Mouse (Mus musculus) liver, embryonic 14.5 days (tissue): Measurements from ENCODE around the gene Mpeg1. TPM values are rescaled to one million over a fixed set of nuclear protein-coding genes. Genes with fewer than 3 reads are reported as not detected.

Experiments
- ATAC-seq: fragments of 200-750 bp; cut with Nextera tagmentation; 2 replicates; pipeline ENCODE4 v1.8.0; 2017; ENCODE audit warnings: moderate number of reproducible peaks, mild to moderate bottlenecking, moderate library complexity; ENCODE audit not compliant: insufficient read depth
- DNase-seq, 3 experiments: peaks; one replicate each; pipeline ENCODE4 v3.0.0-alpha.2; 2012 to 2013; ENCODE audit warnings: low read depth in 3 of 3, low spot score in 3 of 3
- H3K27ac ChIP-seq: fragments of 300-500 bp; sonication (generic); 2 replicates; pipeline ENCODE4 v1.5.1; 2014; ENCODE audit warnings: moderate library complexity, mild to moderate bottlenecking, control low read depth, inconsistent platforms
- H3K27me3 ChIP-seq: fragments of 300-500 bp; sonication (generic); 2 replicates; pipeline ENCODE4 v1.6.1; 2014; ENCODE audit warnings: mild to moderate bottlenecking, low read length, moderate library complexity; ENCODE audit not compliant: control insufficient read depth, insufficient read depth
- H3K36me3 ChIP-seq: fragments of 300-500 bp; sonication (generic); replicated peaks from 2 replicates; pipeline ENCODE4 v1.6.1; 2014; ENCODE audit warnings: low read depth; ENCODE audit not compliant: control insufficient read depth, insufficient read depth
- H3K4me1 ChIP-seq, 2 experiments: fragments of 200-500 bp in 1 of 2; fragments of 300-500 bp in 1 of 2; sonication (generic) in 1 of 2; replicated peaks; 2 replicates each; pipeline ENCODE4 v1.6.1; 2012 to 2014; ENCODE audit warnings: antibody characterized with exemption in 1 of 2, inconsistent platforms in 1 of 2, low read length in 1 of 2; ENCODE audit not compliant: control insufficient read depth in 2 of 2, insufficient read depth in 2 of 2
- H3K4me2 ChIP-seq: fragments of 300-500 bp; sonication (generic); 2 replicates; pipeline ENCODE4 v1.6.1; 2014; ENCODE audit warnings: low read depth, mild to moderate bottlenecking, control low read depth, moderate library complexity
- H3K4me3 ChIP-seq, 2 experiments: fragments of 200-500 bp in 1 of 2; fragments of 300-500 bp in 1 of 2; sonication (generic) in 1 of 2; 2 replicates each; pipeline ENCODE4 v1.5.1; 2012 to 2014; ENCODE audit warnings: low read depth in 2 of 2, low read length in 2 of 2, mild to moderate bottlenecking in 2 of 2, control low read depth in 1 of 2, inconsistent platforms in 1 of 2, moderate library complexity in 1 of 2; ENCODE audit not compliant: insufficient read depth in 1 of 2
- H3K9ac ChIP-seq: fragments of 300-500 bp; sonication (generic); replicated peaks from 2 replicates; pipeline ENCODE4 v1.6.1; 2014; ENCODE audit warnings: mild to moderate bottlenecking, control low read depth, moderate library complexity
- H3K9me3 ChIP-seq: fragments of 300-500 bp; sonication (generic); 2 replicates; pipeline ENCODE4 v1.6.1; 2016; ENCODE audit warnings: low read length, mixed read lengths; ENCODE audit not compliant: control insufficient read depth
- CTCF ChIP-seq: IDR thresholded peaks from 2 replicates; pipeline ENCODE4 v1.5.1; 2016; ENCODE audit warnings: antibody characterized with exemption, low read depth, control low read depth
- EP300 ChIP-seq: IDR thresholded peaks from 2 replicates; pipeline ENCODE4 v1.6.1; 2016; ENCODE audit warnings: antibody characterized with exemption, low read depth
- WGBS: fragments of 180-500 bp; shearing (Covaris S2); extraction: QIAGEN DNeasy Blood & Tissue Kit; methylation state at CpG from one replicate; pipeline ENCODE4 v1.1.7; 2014; ENCODE audit not compliant: insufficient replicate concordance; 5-methylcytosine and 5-hydroxymethylcytosine counted together
- polyA plus RNA-seq, 2 experiments: library from polyadenylated mRNA; depleted of rRNA in 1 of 2; stranded (reverse) in 1 of 2; unstranded in 1 of 2; fragments of >200 nt; fragmentation: Nextera tagmentation in 1 of 2; extraction: Ambion mirVana in 1 of 2; gene quantifications; 2 replicates each; pipeline versions ENCODE4 v1.2.1 to v1.2.3; 2012 to 2014

The Mpeg1 gene
- polyA plus RNA-seq, 2 experiments = 2.0 to 5.9 TPM

DNA sequence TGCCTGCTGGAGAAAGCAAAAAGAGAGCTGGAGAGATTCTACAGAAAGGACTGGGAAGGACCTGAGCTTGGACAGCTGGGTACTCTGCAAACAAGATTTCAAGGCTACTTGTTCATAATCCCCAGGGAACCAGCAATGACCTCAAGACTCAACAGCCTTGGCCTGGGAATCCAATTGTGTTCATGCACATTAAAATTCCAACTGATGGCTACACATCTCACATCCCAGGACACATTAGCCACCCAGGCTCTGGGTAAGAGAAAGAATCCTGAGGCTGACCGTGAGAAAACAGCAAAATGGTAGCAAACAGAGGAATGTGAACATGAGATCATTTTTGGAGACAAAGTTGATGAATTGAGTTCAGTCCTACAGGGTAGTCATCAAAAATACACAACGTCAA, 35.7 kb downstream of the Mpeg1 start:
- WGBS = 60% methylated on average over 2 of the region's 2 CpGs

DNA sequence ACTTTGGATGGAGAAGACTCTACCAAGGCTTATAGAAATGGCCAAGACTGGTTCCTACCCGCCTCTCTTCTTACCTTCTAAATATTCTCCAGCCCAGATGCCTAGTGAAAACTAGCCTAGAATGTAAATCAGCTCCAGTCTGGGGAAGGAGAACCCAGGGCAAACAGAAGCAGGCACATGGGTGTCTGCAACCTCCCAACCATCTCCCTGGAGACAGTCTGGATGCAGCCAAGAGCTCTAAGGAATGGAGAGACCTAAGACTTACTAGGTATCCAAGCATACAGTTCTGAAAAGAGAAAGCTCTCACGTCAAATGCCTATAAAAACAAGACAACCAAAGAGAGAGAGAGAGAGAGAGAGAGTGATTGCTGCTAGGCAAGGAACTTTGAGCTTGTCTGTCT, 37.3 kb downstream of the Mpeg1 start:
- Histone ChIP-seq H3K27me3 (peaks cover 11% of the 10 kb centered on the region), H3K9me3 (no peaks in the 10 kb centered on the region), H3K4me1 (no peaks in the 10 kb centered on the region; a peak in 1 of 4 replicates), H3K4me3 (no peak overlapping the region), H3K36me3 (no peaks in the 10 kb centered on the region), H3K9ac (no peak overlapping the region), H3K27ac (no peak overlapping the region), H3K4me2 (no peak overlapping the region)
- TF ChIP-seq EP300 (no peak), CTCF (no peak)
- ATAC-seq (no peak), DNase-seq (no peak)
- 47% methylated on average over 2 of the region's 2 CpGs for WGBS

More for the DNA sequence above, 35.7 kb downstream of the Mpeg1 start:
- H3K27ac ChIP-seq = no peak overlapping the region
- DNase-seq = no peak
- H3K4me3 ChIP-seq = no peak overlapping the region
- no peak overlapping the region for H3K9ac ChIP-seq
- ATAC-seq = no peak
- peaks cover 7% of the 10 kb centered on the region for H3K27me3 ChIP-seq
- TF ChIP-seq EP300 = no peak
- no peak for TF ChIP-seq CTCF
- no peaks in the 10 kb centered on the region for H3K9me3 ChIP-seq
- H3K4me1 ChIP-seq = no peaks in the 10 kb centered on the region; a peak in 1 of 4 replicates
- H3K4me2 ChIP-seq = no peak overlapping the region
- no peaks in the 10 kb centered on the region for H3K36me3 ChIP-seq

DNA sequence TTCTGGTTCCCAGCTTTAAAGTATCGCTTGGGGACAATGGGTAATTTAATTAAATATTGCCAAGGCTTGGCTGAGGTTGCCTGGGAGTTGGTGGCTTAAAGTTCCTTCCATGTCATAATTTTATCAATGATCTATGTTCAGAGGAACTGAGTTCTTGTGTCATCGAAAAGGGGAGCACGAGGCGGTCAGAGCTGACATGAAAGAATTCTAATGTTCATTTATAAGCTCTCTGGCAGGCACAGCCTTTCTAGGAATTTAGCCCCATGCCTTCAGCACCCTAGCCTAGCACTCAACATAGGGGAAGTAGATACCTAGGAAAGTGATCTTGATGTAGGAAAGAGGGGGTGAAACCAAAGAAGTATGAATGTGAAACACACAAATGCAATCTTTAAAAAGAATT, 37.7 kb downstream of the Mpeg1 start:
- no peak overlapping the region for H3K9ac ChIP-seq
- H3K4me2 ChIP-seq = no peak overlapping the region
- H3K4me1 ChIP-seq = no peaks in the 10 kb centered on the region; a peak in 1 of 4 replicates
- DNase-seq (no peak), ATAC-seq (no peak)
- no peak overlapping the region for H3K4me3 ChIP-seq
- no peak overlapping the region for H3K27ac ChIP-seq
- TF ChIP-seq EP300 = no peak
- no peak for TF ChIP-seq CTCF
- H3K9me3 ChIP-seq = no peaks in the 10 kb centered on the region
- H3K36me3 ChIP-seq = no peaks in the 10 kb centered on the region
- 59% methylated on average over 4 of the region's 4 CpGs for WGBS
- peaks cover 11% of the 10 kb centered on the region for H3K27me3 ChIP-seq

DNA sequence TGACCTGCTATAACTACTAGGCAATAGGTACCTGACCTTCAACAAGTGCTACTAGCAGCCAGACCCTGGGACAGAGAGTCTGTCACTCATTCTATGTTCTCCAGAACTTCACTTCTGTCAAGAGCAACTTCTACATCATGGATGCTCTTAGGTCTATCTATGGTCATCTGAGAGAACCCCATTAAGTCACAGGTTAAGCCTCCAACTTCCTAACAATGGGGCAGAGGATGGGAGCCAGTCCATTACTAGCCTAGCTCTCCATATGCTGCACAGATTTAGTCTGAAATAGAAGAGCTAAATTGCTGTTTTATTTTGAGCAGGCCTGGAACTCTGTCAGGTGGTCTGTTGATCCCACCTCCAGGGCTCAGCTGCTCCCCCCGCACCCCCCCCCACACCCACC, 38.4 kb downstream of the Mpeg1 start:
- WGBS = 92% methylated on average over 1 of the region's 1 CpGs
- Histone ChIP-seq H3K4me1 (no peaks in the 10 kb centered on the region; a peak in 1 of 4 replicates), H3K9me3 (no peaks in the 10 kb centered on the region), H3K27ac (no peak overlapping the region), H3K27me3 (peaks cover 11% of the 10 kb centered on the region), H3K4me3 (no peak overlapping the region), H3K36me3 (no peaks in the 10 kb centered on the region), H3K9ac (no peak overlapping the region), H3K4me2 (no peak overlapping the region)
- DNase-seq (no peak), ATAC-seq (no peak)
- TF ChIP-seq CTCF (no peak), EP300 (no peak)

DNA sequence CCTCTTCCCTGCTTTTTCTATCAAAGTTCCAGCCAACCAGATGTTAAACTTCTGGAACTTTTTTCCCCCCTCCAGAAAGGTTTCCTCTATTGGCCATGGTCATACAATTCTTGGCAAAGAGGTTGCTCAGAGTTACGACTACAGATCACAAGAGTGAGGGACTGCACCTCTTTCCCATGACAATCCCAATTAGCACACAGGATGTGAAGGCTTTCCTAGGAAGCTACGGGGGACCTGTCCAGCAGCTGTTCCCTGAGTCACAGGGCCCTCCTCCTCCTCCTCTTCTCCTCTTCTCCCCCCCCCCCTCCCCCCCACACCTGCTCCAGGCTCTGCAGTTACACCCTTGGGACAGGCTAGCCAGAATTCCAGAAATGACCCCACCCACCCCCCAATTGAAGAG, 38.9 kb downstream of the Mpeg1 start:
- DNase-seq = no peak
- no peak for TF ChIP-seq CTCF
- TF ChIP-seq EP300 = no peak
- no peak overlapping the region for H3K4me3 ChIP-seq
- WGBS = 29% methylated on average over 2 of the region's 2 CpGs
- H3K27me3 ChIP-seq = peaks cover 11% of the 10 kb centered on the region
- no peaks in the 10 kb centered on the region for H3K9me3 ChIP-seq
- no peak overlapping the region for H3K9ac ChIP-seq
- no peak overlapping the region for H3K27ac ChIP-seq
- no peak overlapping the region for H3K4me2 ChIP-seq
- H3K4me1 ChIP-seq = no peaks in the 10 kb centered on the region; a peak in 1 of 4 replicates
- no peak for ATAC-seq
- H3K36me3 ChIP-seq = no peaks in the 10 kb centered on the region
